Mouse (Mus musculus) adrenal gland, adult 18-20 months (tissue): ENCODE data around the gene Nup210l. TPM values are rescaled to one million over a fixed set of nuclear protein-coding genes. Genes with fewer than 3 reads are reported as not detected.

Source experiments
- DNase-seq, 2 experiments: peaks; one replicate each; pipeline ENCODE4 v3.0.0; 2021 to 2022; ENCODE audit warnings: low spot score in 2 of 2
- total RNA-seq, 2 experiments: library from RNA; stranded (reverse); gene quantifications; 1 replicate in 1 of 2; 2 replicates in 1 of 2; pipeline ENCODE4 v1.2.3; 2021

Nup210l gene
- total RNA-seq, 2 experiments from 2014 or later: 0.48 to 0.53 TPM

GRCm38 (mm10) chr3:90151086-90151740 lies 47.3 kb downstream of the Nup210l start:
- DNase-seq: no peak

- DNase-seq: no peak
These were observed 52.1 kb downstream of the Nup210l start for GRCm38 (mm10) chr3:90155996-90156395.

DNA sequence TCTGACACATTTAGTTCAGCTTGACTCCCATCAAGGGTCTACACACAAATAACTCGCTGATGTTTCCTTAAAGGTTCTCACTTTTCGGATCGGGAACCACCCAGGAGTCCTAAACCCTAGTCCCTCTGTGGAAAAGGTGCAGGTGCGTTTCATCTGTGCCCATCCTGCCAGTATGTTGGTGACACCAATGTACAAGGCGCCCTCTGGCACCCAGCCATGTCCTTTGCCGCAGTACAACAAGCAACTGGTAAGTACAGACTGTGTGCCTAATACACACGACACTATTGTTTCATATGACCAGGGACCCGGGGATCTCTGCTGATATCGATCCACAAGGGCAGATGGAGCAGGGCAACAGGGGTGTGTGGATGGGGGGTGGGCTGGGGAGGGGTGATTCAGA lies 55.8 kb downstream of the Nup210l start:
- DNase-seq: no peak

- peak in 1 of 2 experiments; percentile 25 for DNase-seq
These were observed 57.6 kb downstream of the Nup210l start for GRCm38 (mm10) chr3:90161541-90161940.

DNA sequence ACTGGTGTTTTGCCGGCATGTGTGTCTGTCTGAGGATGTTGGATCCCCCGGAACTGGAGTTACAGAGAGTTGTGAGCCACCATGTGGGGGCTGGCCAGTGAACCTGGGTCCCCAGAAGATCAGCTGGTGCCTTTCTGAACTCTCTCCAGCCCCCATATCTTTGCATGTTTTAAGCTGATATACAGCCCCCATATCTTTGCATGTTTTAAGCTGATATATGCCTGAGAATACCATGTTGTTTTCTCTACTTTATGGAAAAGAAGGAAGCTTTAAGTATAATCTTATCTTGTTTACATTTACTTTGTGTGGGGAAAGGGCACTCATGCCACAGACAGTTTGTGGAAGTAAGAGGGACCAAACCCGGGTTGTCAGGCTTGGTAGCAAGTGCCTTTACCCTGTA lies 75.6 kb downstream of the Nup210l start:
- no peak for DNase-seq

- no peak for DNase-seq
These were observed 79.6 kb downstream of the Nup210l start for GRCm38 (mm10) chr3:90183581-90183980.

DNA sequence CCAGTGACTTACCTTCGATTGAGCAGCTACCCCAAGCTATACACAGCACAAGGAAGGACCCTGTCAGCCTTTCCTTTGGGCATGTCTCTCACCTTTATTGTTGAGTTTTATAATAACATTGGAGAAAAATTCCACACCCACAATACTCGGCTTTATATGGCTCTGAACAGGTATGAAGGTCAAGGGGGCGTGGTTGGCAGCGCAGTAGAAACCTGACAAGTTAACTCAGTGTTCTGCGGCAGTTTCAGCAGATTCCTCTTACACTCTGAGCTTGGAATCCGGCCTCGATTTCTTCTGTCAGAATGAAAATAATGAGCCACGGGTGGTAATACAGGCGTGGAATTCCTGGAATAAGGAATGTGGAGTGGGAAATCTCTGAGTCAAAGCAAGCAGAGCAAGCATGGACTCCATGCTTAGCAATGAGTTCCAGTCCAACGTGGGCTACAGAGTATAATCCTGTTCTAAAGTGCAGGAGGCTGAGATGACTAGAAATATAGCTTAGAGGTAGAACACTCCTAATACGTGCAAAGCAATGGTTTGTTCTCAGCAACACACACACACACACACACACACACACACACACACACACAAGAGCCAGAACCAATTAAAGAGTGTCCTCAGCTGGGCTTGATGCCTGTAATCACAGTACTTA lies 87.1 kb downstream of the Nup210l start:
- DNase-seq: no peak

DNA sequence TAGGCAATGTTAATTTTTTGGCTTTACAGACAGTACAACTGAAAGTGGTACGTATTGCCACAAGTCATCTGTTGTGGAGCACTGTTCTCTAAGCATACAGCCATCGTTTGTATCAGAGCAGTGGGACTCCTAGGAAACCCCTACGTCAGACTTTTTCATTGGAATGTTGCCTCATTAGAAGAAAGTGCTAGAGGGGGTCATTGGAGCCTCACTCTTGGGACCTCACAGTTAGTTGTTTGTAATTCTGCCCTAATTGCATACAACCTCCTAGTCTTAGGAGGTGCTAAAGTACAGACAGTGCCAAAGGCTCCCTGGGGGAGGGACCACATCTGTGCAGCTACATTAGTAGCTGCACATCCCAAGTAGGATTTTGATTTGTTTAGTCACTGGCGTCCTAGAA lies 90.8 kb downstream of the Nup210l start:
- DNase-seq: no peak

DNA sequence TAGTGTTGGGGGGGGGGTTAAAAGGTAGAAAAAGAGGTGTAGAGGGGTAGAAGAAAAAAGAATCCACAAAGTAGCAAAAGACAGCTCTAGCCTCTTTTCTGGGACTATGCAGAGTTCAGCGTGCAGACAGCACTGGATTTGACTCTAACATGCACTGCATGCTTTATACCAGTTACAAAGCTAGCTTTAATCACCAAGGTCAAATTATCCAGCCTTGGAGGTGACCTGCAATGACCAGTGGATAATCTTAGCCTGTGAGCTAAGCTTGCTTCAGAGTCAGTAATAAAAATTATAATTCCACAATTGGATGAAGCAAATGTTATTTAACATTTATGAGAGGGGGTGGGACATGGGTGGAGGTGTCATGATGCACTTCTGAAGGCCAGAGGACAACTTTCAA lies 91.7 kb downstream of the Nup210l start:
- DNase-seq: no peak

GRCm38 (mm10) chr3:90197548-90197947 lies 93.6 kb downstream of the Nup210l start:
- no peak for DNase-seq

- DNase-seq: no peak
These were observed 99.0 kb downstream of the Nup210l start for GRCm38 (mm10) chr3:90202884-90203283.

GRCm38 (mm10) chr3:90203619-90204018 lies 99.7 kb downstream of the Nup210l start:
- no peak for DNase-seq

DNA sequence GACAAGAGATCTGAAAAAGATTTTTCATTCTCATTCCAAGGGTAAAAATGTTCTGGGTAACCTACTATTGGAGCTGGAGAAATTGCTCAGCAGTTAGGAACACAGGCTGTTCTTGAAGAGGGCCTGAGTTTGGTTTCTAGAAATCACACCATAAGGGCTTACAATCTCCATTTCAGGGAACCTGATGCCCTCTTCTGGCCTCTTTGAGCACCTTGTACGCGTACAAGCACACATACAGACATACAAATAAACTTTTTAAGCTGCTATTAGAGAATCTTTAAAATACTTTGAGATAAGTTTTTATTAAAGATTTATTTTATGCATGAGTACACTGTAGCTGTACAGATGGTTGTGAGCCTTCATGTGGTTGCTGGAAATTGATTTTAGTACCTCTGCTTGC lies 100.7 kb downstream of the Nup210l start:
- DNase-seq: no peak

GRCm38 (mm10) chr3:90208662-90209061 lies 104.7 kb downstream of the Nup210l start:
- DNase-seq: no peak

- no peak for DNase-seq
These were observed 106.1 kb downstream of the Nup210l start for GRCm38 (mm10) chr3:90209908-90210566.

DNA sequence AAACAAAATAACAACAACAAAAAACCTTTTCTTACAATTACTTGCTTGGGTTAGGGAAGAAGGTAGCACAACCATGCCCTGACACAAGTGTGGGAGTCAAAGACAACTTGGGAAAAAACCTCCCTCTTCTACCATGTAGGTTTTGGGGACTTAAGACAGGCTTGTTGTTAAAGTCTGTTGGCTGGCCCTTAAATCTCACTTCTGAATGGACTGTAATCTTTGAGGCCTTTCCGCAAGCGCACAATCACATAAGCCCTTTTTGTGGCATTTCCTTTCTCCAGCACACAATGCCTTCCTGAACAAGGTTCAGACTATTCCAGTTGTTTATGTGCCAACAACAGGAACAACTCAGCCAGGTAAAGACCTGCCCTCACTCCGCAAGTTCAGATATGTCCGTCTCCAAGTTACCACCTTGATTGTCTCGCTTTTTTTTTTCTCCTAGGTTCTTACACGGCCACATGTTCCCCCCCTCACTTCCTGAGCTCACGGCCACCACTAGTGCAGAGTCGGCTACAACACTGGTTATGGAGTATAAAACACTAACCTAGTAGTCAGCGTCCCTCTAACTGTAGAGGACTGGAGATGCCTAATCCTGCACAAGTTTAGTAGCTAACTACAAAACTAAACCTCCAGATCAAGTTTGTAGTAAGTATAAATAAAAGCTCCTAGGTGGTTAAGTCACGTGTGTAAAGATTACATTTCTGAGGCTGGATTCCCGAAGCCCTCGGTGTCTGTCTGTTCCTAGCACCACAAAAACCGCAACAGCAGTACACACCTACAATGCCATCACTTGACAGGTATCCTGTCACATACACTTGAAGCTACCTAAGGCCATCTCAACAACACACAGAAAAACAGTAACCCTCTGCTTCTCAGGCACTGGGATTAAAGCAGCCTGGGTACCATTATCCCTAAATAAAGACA lies 107.8 kb downstream of the Nup210l start:
- DNase-seq: no peak

DNA sequence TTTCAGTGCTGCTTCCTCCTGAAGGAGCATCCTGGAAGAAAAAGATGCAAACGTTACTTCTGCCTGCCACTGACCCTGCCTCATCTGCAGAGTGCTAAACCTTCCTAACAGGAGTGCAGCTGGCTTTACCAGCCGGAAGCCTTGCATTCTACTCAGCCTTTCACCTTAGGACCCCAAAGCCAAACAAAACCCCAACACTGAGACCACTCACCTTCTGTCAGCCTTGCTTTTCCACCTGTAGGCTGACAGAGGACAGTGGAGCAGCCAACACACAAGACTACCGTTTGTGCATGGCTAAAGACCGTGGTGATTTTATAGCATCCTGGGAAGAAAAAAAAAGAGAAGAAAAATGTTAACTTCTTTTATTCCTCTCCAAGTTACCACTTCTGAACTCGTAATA lies 108.8 kb downstream of the Nup210l start:
- no peak for DNase-seq

- peak; percentile 83 to 89 for DNase-seq
These were observed 109.5 kb downstream of the Nup210l start, which contains the start of the genes Rps27 and Rab13 for GRCm38 (mm10) chr3:90213377-90213866. Gene Rps27, minus strand, starts transcription at chr3:90213651. Gene Rab13, plus strand, starts transcription at chr3:90213695.

- DNase-seq: no peak
These were observed 110.2 kb downstream of the Nup210l start for GRCm38 (mm10) chr3:90213956-90214684.

GRCm38 (mm10) chr3:90215825-90216380 lies 112.0 kb downstream of the Nup210l start:
- DNase-seq: no peak
